Mouse (Mus musculus): ENCODE data around the gene Ces2c. TPM values are rescaled to one million over a fixed set of nuclear protein-coding genes. Genes with fewer than 3 reads are reported as not detected.
"Not testable (repeated sequence)": the region's sequence is repeated elsewhere in the genome, so short reads cannot be mapped to it uniquely, and the experiment has no call there.

The Ces2c gene
- polyA plus RNA-seq (2015; fragmentation: Nextera tagmentation; extraction: Ambion mirVana) = not detected in 2 replicates

DNA sequence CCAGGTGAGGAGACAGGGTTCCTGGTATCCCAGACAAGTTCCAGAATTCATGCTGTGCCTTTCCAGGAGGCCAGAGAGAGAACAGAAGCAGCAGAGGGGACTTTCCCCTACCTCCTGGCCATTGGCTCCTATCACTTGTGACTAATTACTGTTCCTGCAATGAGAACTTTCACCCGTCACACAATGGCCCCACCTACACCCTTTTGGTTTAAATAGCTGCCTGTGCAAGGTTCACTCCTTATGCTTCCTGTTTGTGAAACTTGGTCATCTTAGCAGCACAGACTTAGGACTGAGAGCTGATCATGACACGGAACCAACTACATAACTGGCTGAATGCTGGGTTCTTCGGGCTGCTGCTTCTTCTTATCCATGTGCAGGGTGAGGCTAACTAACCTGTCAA lies at the start of gene Ces2c:
Gene Ces2c, plus strand, starts transcription at position 238 of the 400 bp plus-strand sequence.
- no peaks in the 10 kb centered on the region for H3K36me3 ChIP-seq

DNA sequence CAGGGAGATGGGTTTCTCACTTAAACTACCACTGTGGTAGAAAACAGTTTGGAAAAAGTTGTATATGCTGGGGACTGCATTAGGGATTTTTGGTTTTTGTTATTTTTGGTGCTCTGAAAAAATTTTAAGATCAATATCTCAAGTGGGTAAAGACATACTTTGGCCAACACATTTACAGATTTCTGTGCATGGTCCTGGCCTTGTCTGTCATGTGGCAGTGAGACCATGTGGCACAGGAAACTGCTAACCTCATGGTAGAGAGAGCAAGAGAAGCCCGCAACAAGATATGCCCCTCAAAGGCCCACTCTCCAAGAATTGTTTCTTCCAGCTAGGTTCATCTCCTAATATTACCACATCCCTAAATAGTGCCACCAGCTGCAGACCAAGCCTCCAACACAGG lies 47.5 kb upstream of the Ces2c start:
- 77% methylated on average over 1 of the region's 1 CpGs for WGBS
- H3K9me3 ChIP-seq (replicated peaks) = no peaks in the 10 kb centered on the region
- H3K27me3 ChIP-seq = no peaks in the 10 kb centered on the region
- H3K4me1 ChIP-seq (replicated peaks) = no peaks in the 10 kb centered on the region
- no peak overlapping the region for H3K9ac ChIP-seq
- H3K27ac ChIP-seq = no peak overlapping the region
- H3K4me3 ChIP-seq = no peak overlapping the region
- H3K4me2 ChIP-seq = no peak overlapping the region
- no peaks in the 10 kb centered on the region for H3K36me3 ChIP-seq
- no peak for ATAC-seq (replicated peaks; ENCODE audit: insufficient number of reproducible peaks, insufficient read depth, low FRiP score, low read depth)

More for the DNA sequence above, at the start of gene Ces2c:
- Histone ChIP-seq H3K4me1 (replicated peaks) (no peaks in the 10 kb centered on the region), H3K4me3 (no peak within 1 kb of the TSS), H3K27me3 (no peaks in the 10 kb centered on the region), H3K27ac (no peak within 1 kb of the TSS), H3K4me2 (no peak within 1 kb of the TSS), H3K9me3 (replicated peaks) (no peaks in the 10 kb centered on the region), H3K9ac (no peak within 1 kb of the TSS)
- ATAC-seq (replicated peaks; ENCODE audit: insufficient number of reproducible peaks, insufficient read depth, low FRiP score, low read depth) = no peak
- WGBS = 74% methylated on average over 3 of the region's 3 CpGs

DNA sequence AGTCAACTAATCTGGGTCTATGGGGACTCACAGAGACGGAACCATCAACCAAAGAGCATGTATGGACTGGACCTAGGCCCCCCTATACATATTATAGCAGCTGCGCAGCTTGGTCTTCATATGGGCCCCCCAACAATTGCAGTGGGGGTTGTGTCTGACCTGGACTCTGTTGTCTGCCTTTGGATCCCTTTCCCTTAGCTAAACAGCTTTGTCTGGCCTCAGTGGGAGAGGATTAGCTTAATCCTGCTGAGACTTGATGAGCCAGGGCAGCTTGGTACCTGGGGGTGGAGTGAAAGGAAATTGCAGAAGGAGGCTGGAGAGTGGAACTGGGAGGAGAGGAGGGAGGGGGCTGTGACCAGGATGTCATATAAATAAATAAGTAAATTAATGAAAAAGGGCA lies 40.7 kb upstream of the Ces2c start:
- 37% methylated on average over 2 of the region's 2 CpGs for WGBS
- Histone ChIP-seq H3K9ac (no peak overlapping the region), H3K36me3 (no peaks in the 10 kb centered on the region), H3K27me3 (no peaks in the 10 kb centered on the region), H3K9me3 (replicated peaks) (no peaks in the 10 kb centered on the region), H3K27ac (no peak overlapping the region), H3K4me3 (no peak overlapping the region), H3K4me1 (replicated peaks) (no peaks in the 10 kb centered on the region), H3K4me2 (no peak overlapping the region)
- no peak for ATAC-seq (replicated peaks; ENCODE audit: insufficient number of reproducible peaks, insufficient read depth, low FRiP score, low read depth)

DNA sequence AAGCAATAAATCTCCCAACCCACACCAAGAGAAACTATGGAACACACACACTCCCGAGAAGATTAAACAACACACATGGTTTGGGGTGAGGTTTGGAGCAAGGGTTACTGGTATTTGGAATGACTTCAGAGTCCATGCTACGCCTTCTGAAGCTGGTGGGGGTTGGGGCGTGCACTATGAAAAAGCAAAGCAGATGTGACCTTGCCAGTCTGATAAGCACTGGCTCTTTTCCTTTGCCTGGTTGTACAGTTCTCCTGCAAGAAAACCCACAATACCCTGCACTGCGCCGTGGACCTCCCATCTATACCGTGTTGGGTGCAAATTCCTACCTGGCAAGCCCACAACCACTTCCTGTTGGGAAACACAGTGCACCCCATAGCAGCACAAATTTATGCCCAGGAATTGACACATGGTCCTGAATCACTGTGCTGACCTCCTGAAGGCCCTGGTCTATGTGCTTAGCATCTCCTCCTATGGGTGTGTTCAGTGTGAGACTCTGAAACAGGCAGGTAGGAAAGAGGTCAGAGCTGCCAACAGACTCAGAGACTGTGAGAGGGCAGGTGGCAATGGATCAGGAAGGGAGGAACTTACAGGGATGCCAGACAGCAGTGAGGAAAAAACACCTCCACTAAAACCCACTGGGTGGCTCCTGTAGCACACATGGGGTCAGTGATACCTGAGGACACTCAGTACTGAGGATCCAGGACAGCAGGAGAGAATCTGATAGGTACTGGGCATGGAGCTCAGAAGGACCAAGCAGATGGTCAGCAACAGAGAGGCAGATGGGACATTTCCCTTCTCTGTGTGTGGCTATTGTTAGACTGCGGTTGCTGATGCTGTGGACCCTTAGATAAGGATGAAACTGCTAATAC lies 38.1 kb upstream of the Ces2c start:
- Histone ChIP-seq H3K27ac (no peak overlapping the region), H3K9me3 (replicated peaks) (no peaks in the 10 kb centered on the region), H3K27me3 (no peaks in the 10 kb centered on the region), H3K4me2 (no peak overlapping the region), H3K36me3 (no peaks in the 10 kb centered on the region), H3K9ac (no peak overlapping the region), H3K4me3 (no peak overlapping the region), H3K4me1 (replicated peaks) (no peaks in the 10 kb centered on the region)
- 0 out of 2 replicates have a peak, but pooled peaks have one; percentile 35 for ATAC-seq (replicated peaks; ENCODE audit: insufficient number of reproducible peaks, insufficient read depth, low FRiP score, low read depth)
- 72% methylated on average over 7 of the region's 7 CpGs for WGBS

DNA sequence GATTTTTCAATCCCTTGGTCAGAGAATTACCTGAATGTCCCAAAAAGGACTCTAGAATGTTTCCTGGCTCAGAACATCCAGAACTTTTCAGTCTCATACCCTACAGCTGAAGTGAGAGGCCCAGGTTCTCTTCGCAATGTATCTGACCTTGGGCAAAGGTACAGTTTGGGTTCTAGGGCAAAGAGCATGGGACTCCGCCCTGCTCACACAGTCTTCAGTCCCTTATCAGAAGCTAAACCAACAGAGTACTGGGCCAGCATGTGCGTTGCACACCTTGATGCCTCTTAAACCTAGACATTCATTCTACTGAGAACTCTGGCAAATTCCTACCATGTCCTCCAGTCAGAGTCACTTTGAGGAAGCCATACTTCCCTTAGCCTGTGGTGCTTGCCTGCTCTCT lies 37.4 kb upstream of the Ces2c start:
- no peaks in the 10 kb centered on the region for H3K4me1 ChIP-seq (replicated peaks)
- no peak overlapping the region for H3K4me2 ChIP-seq
- no peak overlapping the region for H3K27ac ChIP-seq
- no peaks in the 10 kb centered on the region for H3K36me3 ChIP-seq
- ATAC-seq (replicated peaks; ENCODE audit: insufficient number of reproducible peaks, insufficient read depth, low FRiP score, low read depth) = no peak
- H3K27me3 ChIP-seq = no peaks in the 10 kb centered on the region
- no peaks in the 10 kb centered on the region for H3K9me3 ChIP-seq (replicated peaks)
- H3K9ac ChIP-seq = no peak overlapping the region
- 73% methylated on average over 3 of the region's 3 CpGs for WGBS
- no peak overlapping the region for H3K4me3 ChIP-seq

DNA sequence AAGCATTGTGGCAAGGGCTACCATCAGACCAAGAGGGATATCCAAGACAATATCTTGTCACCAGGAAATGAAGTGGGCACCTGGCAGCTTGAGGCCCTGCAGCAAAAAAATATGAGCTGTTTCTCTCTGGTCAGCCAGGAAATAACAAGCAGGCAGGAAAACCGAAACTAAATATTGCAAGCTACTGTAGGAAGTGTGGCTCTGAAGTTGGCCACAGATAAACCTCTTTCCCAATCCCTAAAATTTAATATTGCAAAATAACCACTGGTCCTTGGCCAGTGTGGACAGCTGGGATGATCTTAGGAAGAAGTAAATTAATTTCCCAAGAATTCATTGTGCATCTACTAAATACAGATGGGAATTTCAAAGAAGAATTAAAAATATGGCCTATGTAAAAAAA lies 20.0 kb upstream of the Ces2c start:
- Histone ChIP-seq H3K4me1 (replicated peaks) (no peaks in the 10 kb centered on the region), H3K9ac (no peak overlapping the region), H3K27ac (no peak overlapping the region), H3K4me2 (no peak overlapping the region), H3K27me3 (no peaks in the 10 kb centered on the region), H3K36me3 (no peaks in the 10 kb centered on the region), H3K4me3 (no peak overlapping the region), H3K9me3 (replicated peaks) (no peaks in the 10 kb centered on the region)
- 66% methylated on average over 1 of the region's 1 CpGs for WGBS
- ATAC-seq (replicated peaks; ENCODE audit: insufficient number of reproducible peaks, insufficient read depth, low FRiP score, low read depth) = no peak

DNA sequence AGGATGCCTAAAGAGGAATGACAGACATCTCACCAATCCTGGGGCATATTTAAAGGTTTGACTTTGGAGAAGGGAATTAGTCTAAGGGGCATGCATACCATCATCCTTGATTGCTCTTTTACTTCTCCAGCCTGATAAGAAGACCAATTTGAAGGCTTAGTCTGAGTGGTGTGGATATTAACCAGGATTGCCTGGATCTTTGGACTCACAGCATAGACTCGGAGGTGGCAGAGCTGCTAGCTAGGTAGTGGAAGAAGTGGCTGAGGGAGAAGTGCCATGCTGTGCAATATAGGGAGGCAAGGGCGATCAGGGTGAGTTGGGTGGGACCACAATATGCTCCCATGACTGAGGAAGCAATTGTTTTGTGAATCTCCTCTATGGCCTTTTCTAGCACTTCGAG lies 18.6 kb upstream of the Ces2c start:
- 66% methylated on average over 3 of the region's 3 CpGs for WGBS

DNA sequence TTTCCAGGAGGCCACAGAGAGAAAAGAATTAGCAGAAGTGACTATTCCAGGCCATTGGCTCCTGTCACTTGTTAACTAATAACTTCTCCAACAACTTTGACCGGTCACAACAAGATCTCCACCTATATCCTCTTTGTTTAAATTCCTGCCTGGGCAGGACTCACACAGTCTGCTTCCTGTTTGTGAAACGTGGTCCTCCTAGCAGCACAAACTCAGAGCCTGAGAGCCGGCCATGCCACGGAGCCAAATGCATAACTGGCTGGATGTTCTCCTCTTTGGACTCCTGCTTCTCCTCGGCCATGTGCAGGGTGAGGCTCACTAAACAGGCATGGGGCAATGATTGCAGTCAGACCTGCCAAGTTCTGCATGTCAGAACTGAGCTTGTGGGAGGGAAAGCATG lies 15.4 kb upstream of the Ces2c start, which contains the start of gene Ces2b:
Gene Ces2b, plus strand, starts transcription at position 133 of the 400 bp plus-strand sequence.
- Histone ChIP-seq H3K27ac (no peak within 1 kb of the TSS), H3K27me3 (no peaks in the 10 kb centered on the region), H3K9me3 (replicated peaks) (no peaks in the 10 kb centered on the region), H3K4me2 (no peak within 1 kb of the TSS), H3K9ac (no peak within 1 kb of the TSS), H3K4me1 (replicated peaks) (no peaks in the 10 kb centered on the region), H3K36me3 (no peaks in the 10 kb centered on the region), H3K4me3 (no peak within 1 kb of the TSS)
- WGBS = 58% methylated on average over 5 of the region's 5 CpGs
- no peak for ATAC-seq (replicated peaks; ENCODE audit: insufficient number of reproducible peaks, insufficient read depth, low FRiP score, low read depth)

More for the DNA sequence above, 18.6 kb upstream of the Ces2c start:
- Histone ChIP-seq H3K9ac (no peak overlapping the region), H3K4me3 (no peak overlapping the region), H3K4me1 (replicated peaks) (no peaks in the 10 kb centered on the region), H3K4me2 (no peak overlapping the region), H3K36me3 (no peaks in the 10 kb centered on the region), H3K27me3 (no peaks in the 10 kb centered on the region), H3K9me3 (replicated peaks) (no peaks in the 10 kb centered on the region), H3K27ac (no peak overlapping the region)
- no peak for ATAC-seq (replicated peaks; ENCODE audit: insufficient number of reproducible peaks, insufficient read depth, low FRiP score, low read depth)

DNA sequence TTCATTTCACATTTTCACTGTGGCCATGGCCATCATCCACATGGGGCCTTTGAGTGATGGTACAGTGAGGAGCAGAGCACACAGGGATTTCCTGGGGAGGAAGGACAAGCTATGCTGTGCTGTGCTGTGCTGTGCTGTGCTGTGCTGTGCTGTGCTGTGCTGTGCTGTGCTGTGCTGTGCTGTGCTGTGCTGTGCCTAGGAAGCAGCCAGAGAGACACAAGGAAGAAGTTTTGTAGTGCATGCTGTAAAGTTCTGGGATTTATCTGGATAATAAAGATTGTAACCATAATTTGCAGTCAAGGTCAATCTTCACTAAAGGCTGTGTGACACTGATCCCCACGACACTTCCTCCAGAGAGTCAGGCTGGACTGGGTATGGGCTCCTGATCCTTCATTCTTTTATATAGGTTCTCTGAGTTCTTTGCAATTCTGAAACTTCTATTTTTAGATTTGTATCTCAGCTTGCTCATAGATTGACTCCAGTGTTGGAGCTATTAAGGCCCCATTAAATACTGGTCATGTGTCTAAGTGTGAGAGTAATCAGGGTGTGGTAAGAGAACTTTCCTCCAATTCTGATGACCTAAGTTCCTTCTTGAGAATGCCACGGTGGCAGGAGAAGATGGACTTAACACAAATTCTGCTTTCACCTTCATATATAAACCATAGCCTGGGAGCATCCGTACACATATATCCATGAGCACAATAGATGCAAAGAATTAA lies 5.3 kb upstream of the Ces2c start:
- Histone ChIP-seq H3K4me3 (no peak overlapping the region), H3K27ac (no peak overlapping the region), H3K4me1 (replicated peaks) (no peaks in the 10 kb centered on the region), H3K4me2 (no peak overlapping the region), H3K36me3 (no peaks in the 10 kb centered on the region), H3K9me3 (replicated peaks) (no peaks in the 10 kb centered on the region), H3K9ac (no peak overlapping the region), H3K27me3 (no peaks in the 10 kb centered on the region)
- WGBS = 79% methylated on average over 3 of the region's 3 CpGs
- ATAC-seq (replicated peaks; ENCODE audit: insufficient number of reproducible peaks, insufficient read depth, low FRiP score, low read depth) = no peak

DNA sequence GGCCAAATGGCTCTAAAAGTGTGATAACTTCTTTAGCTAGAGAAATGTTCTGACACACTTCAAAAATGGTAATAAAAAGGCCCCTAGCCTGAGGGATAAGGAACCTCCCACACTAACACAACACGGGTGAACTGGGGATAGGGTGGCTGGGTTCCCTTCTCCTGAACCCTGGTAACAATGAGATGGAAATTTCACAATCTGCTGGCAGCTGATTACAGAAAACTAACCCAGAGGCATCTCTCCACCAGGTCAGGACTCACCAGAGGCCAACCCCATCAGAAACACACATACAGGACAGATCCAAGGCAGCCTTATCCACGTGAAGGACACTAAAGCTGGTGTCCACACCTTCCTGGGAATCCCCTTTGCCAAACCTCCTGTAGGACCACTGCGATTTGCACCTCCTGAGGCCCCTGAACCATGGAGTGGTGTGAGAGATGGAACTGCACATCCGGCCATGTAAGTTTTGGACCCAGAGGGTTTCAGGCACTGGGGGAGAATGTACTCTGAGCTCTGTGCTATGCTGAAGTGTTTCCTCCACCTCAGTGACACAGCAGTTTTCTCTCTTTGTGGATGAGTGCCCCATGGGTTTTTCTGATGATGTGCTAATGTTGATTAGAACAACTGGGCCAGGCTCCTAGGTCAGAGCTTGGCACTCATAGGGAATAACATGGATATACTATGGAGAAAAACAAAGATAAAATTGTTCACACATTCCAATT lies 1.0 kb downstream of the Ces2c start:
- H3K4me2 ChIP-seq = no peak overlapping the region
- ATAC-seq (replicated peaks; ENCODE audit: insufficient number of reproducible peaks, insufficient read depth, low FRiP score, low read depth) = no peak
- H3K4me3 ChIP-seq = no peak overlapping the region
- no peaks in the 10 kb centered on the region for H3K27me3 ChIP-seq
- no peak overlapping the region for H3K27ac ChIP-seq
- no peaks in the 10 kb centered on the region for H3K4me1 ChIP-seq (replicated peaks)
- no peak overlapping the region for H3K9ac ChIP-seq
- WGBS = 61% methylated on average over 4 of the region's 4 CpGs
- no peaks in the 10 kb centered on the region for H3K36me3 ChIP-seq
- H3K9me3 ChIP-seq (replicated peaks) = no peaks in the 10 kb centered on the region

DNA sequence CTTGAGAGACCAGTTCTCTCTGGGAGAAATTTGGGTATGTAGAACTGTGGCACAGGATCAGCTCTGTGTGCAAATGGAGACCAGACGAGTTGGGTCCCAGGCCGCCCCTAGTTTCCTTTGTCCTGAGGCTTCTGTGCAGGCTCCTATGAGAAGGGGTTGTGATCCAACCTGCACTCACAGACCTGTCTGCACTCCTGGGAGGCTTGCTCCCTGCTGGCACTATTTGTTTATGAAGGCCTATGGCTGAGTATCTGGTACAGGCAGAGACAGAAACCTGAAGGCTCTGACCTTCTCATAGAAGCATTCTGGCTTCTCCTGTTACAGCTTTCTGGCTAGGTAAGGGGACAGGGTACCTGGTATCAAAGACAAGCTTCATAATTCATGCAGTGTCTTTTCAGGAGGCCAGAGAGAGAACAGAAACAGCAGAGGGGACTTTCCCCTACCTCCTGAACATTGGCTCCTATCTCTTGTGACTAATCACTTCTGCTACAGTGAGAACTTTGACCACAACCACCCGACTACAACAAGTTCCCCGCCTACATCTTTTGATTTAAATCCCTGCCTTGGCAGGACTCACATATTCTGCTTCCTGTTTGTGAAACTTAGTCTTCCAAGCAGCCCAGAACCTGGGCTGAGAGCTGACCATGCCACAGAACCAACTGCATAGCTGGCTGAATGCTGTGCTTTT lies 20.1 kb downstream of the Ces2c start:
- not testable (repeated sequence) for H3K9ac ChIP-seq; H3K4me2 ChIP-seq; H3K4me3 ChIP-seq; H3K4me1 ChIP-seq (replicated peaks); ATAC-seq (replicated peaks; ENCODE audit: insufficient number of reproducible peaks, insufficient read depth, low FRiP score, low read depth); H3K9me3 ChIP-seq (replicated peaks); H3K27me3 ChIP-seq; H3K27ac ChIP-seq; H3K36me3 ChIP-seq
- WGBS = no CpG with 5 or more reads among the region's 4 CpGs
